Mouse (Mus musculus): ENCODE measurements around the gene Tlk2.

Tlk2 gene

GRCm38 (mm10) chr11:105313633-105314014 is 135.0 kb downstream of the Tlk2 start:
- no peak for DNase-seq (ENCODE audit: low spot score)

GRCm38 (mm10) chr11:105315296-105315695 is 136.7 kb downstream of the Tlk2 start:
- DNase-seq (ENCODE audit: low spot score) = no peak

GRCm38 (mm10) chr11:105316121-105316520 is 137.5 kb downstream of the Tlk2 start:
- no peak for DNase-seq (ENCODE audit: low spot score)

- DNase-seq (ENCODE audit: low spot score) = no peak
These were observed 139.2 kb downstream of the Tlk2 start for GRCm38 (mm10) chr11:105317769-105318168.

- DNase-seq (ENCODE audit: low spot score) = no peak
These were observed 142.5 kb downstream of the Tlk2 start for GRCm38 (mm10) chr11:105321090-105321489.

- no peak for DNase-seq (ENCODE audit: low spot score)
These were observed 144.9 kb downstream of the Tlk2 start for GRCm38 (mm10) chr11:105323530-105323929.

GRCm38 (mm10) chr11:105327101-105327500 is 148.5 kb downstream of the Tlk2 start:
- DNase-seq (ENCODE audit: low spot score) = no peak

GRCm38 (mm10) chr11:105329962-105330361 is 151.4 kb downstream of the Tlk2 start:
- DNase-seq (ENCODE audit: low spot score) = no peak

- DNase-seq (ENCODE audit: low spot score) = no peak
These were observed 152.5 kb downstream of the Tlk2 start for GRCm38 (mm10) chr11:105331129-105331528.

- DNase-seq (ENCODE audit: low spot score) = peak; percentile 57
These were observed 153.1 kb downstream of the Tlk2 start for GRCm38 (mm10) chr11:105331732-105332131.

- peak; percentile 79 for DNase-seq (ENCODE audit: low spot score)
These were observed 153.9 kb downstream of the Tlk2 start for GRCm38 (mm10) chr11:105332468-105332867.
